In genomic region chr17:25057041-25057440, GRCm38 (mm10) we compare ENCODE assay signal across 27 mouse cellular contexts. TPM values are rescaled to one million over a fixed set of nuclear protein-coding genes. Genes with fewer than 3 reads are reported as not detected.
DNase-seq lines count a peak whose midpoint lies in the region; ATAC-seq and TF ChIP-seq lines count a peak whose summit lies in the region.
"Had no signal": no experiment of that assay in that cellular context is flagged by ENCODE, and none has a peak within 500 bp of the region (broad histone marks: within the 10 kb centered on the region; RNA-seq: fewer than 3 reads in every experiment).

No protein-coding gene starts in this region.

- no peaks in the 10 kb centered on the region for H3K9me3 ChIP-seq in liver, postnatal 0 days (ENCODE audit: low read length)
- no peaks in the 10 kb centered on the region for H3K9me3 ChIP-seq in liver, embryonic 12.5 days (replicated peaks)
- H3K9me3 ChIP-seq in CH12.LX (replicated peaks; ENCODE audit: low read length) = no peaks in the 10 kb centered on the region
- H3K9me3 ChIP-seq in hindbrain, postnatal 0 days (ENCODE audit: low read length) = no peaks in the 10 kb centered on the region
- H3K9me3 ChIP-seq: embryonic facial prominence, embryonic 12.5 days; forebrain, embryonic 12.5 days; heart, embryonic 12.5 days; hindbrain, embryonic 13.5 days; limb, embryonic 15.5 days; lung, embryonic 15.5 days; midbrain, embryonic 10.5 days; neural tube, embryonic 15.5 days had no signal

- no peak for TF ChIP-seq EP300 in heart, adult 2 months (IDR thresholded peaks at IDR 0.05; ENCODE audit: insufficient read depth, low read depth, low read length)
- no peak for TF ChIP-seq EP300 in liver, postnatal 0 days (IDR thresholded peaks at IDR 0.05; ENCODE audit: low read depth)
- no peak for TF ChIP-seq EP300 in CH12.LX (IDR thresholded peaks at IDR 0.05; ENCODE audit: low read length)

- in situ Hi-C loops in CH12.LX (cut with MboI; ENCODE audit: low pct_ligation_motif_present, low pct_unique_long_range_greater_than_20kb, low sequenced_read_pairs) = no loop called here

- H3K27me3 ChIP-seq in heart, adult 2 months (ENCODE audit: control insufficient read depth, insufficient read depth, low read length) = no peaks in the 10 kb centered on the region
- H3K27me3 ChIP-seq in liver, postnatal 0 days (ENCODE audit: insufficient read depth, low read length) = no peaks in the 10 kb centered on the region
- no peaks in the 10 kb centered on the region for H3K27me3 ChIP-seq in liver, embryonic 12.5 days (replicated peaks)
- no peaks in the 10 kb centered on the region for H3K27me3 ChIP-seq in CH12.LX (replicated peaks)
- no peaks in the 10 kb centered on the region for H3K27me3 ChIP-seq in hindbrain, postnatal 0 days (ENCODE audit: insufficient read depth, low read length)
- H3K27me3 ChIP-seq: embryonic facial prominence, embryonic 12.5 days; forebrain, embryonic 12.5 days; heart, embryonic 12.5 days; hindbrain, embryonic 13.5 days; limb, embryonic 15.5 days; lung, embryonic 15.5 days; neural tube, embryonic 15.5 days had no signal

- intact Hi-C loops in heart, adult 2 months (cut with DNase I) = no loop called here

- ATAC-seq in liver, postnatal 0 days = no peak
- ATAC-seq in liver, embryonic 12.5 days = no peak
- ATAC-seq in hindbrain, postnatal 0 days = no peak
- ATAC-seq: inflammation-experienced regulatory T-cells, adult 6 months had no signal

- no peak for TF ChIP-seq POLR2A in heart, adult 2 months (IDR thresholded peaks at IDR 0.05; ENCODE audit: insufficient read depth, low read depth, low read length)
- TF ChIP-seq POLR2A in CH12.LX (IDR thresholded peaks at IDR 0.05; ENCODE audit: low read depth, low read length) = no peak
- no peak for TF ChIP-seq POLR2A in bone marrow, adult 2 months (IDR thresholded peaks at IDR 0.05; ENCODE audit: borderline replicate concordance, control insufficient read depth, low read depth, low read length)

- no peaks in the 10 kb centered on the region; the same call in 1 of the 2 replicates for H3K36me3 ChIP-seq in heart, adult 2 months (ENCODE audit: control insufficient read depth, insufficient read depth, low read length)
- H3K36me3 ChIP-seq in liver, postnatal 0 days (replicated peaks; ENCODE audit: insufficient read depth, low read length) = peaks cover 20% of the 10 kb centered on the region
- peaks cover 42% of the 10 kb centered on the region for H3K36me3 ChIP-seq in liver, embryonic 12.5 days
- peaks cover 38 to 96% of the 10 kb centered on the region in 2 experiments for H3K36me3 ChIP-seq in CH12.LX (replicated peaks in 1 of 2; ENCODE audit: control insufficient read depth in 1 of 2, insufficient read depth in 1 of 2, low read length in 1 of 2)
- H3K36me3 ChIP-seq in hindbrain, postnatal 0 days (ENCODE audit: insufficient read depth, low read length) = peaks cover 41% of the 10 kb centered on the region

- dilution Hi-C loops in CH12.LX (cut with MboI; ENCODE audit: extremely low pct_ligation_motif_present, extremely low pct_unique_long_range_greater_than_20kb, low sequenced_read_pairs) = no loop called here

- H3K4me1 ChIP-seq in heart, adult 2 months (ENCODE audit: control insufficient read depth, insufficient read depth, low read length) = peaks cover 8% of the 10 kb centered on the region
- no peaks in the 10 kb centered on the region for H3K4me1 ChIP-seq in liver, postnatal 0 days (ENCODE audit: insufficient read depth)
- no peaks in the 10 kb centered on the region for H3K4me1 ChIP-seq in liver, embryonic 12.5 days
- peaks cover 7 to 19% of the 10 kb centered on the region in 2 experiments for H3K4me1 ChIP-seq in CH12.LX (ENCODE audit: control insufficient read depth in 1 of 2, insufficient read depth in 2 of 2)
- H3K4me1 ChIP-seq in bone marrow, adult 2 months (ENCODE audit: control insufficient read depth, insufficient read depth, low read length) = no peaks in the 10 kb centered on the region
- H3K4me1 ChIP-seq in hindbrain, postnatal 0 days (ENCODE audit: insufficient read depth, low read length) = no peaks in the 10 kb centered on the region
- H3K4me1 ChIP-seq: embryonic facial prominence, embryonic 12.5 days; forebrain, embryonic 12.5 days; hindbrain, embryonic 13.5 days; limb, embryonic 15.5 days; lung, embryonic 15.5 days; midbrain, embryonic 10.5 days; neural tube, embryonic 15.5 days had no signal

- H3K4me3 ChIP-seq in heart, adult 2 months = no peak overlapping the region
- H3K4me3 ChIP-seq in liver, postnatal 0 days (ENCODE audit: low read depth, low read length) = no peak overlapping the region
- no peak overlapping the region for H3K4me3 ChIP-seq in liver, embryonic 12.5 days
- no peak overlapping the region for H3K4me3 ChIP-seq in CH12.LX (replicated peaks in 1 of 3; ENCODE audit: low read depth in 2 of 3, low read length in 2 of 3, poor library complexity in 1 of 3)
- H3K4me3 ChIP-seq in bone marrow, adult 2 months (replicated peaks; ENCODE audit: control insufficient read depth, low read depth, low read length) = no peak overlapping the region
- no peak overlapping the region for H3K4me3 ChIP-seq in hindbrain, postnatal 0 days (ENCODE audit: low read length)
- H3K4me3 ChIP-seq: embryonic facial prominence, embryonic 12.5 days; erythroblast, embryonic 14.5 days; forebrain, embryonic 12.5 days; heart, embryonic 12.5 days; hindbrain, embryonic 13.5 days; limb, embryonic 15.5 days; lung, embryonic 15.5 days; midbrain, embryonic 10.5 days; neural tube, embryonic 15.5 days had no signal

- peak; percentile 5 for TF ChIP-seq RAD21 in CH12.LX (IDR thresholded peaks at IDR 0.05; ENCODE audit: low read depth, low read length)

- no peak for DNase-seq in heart, adult 2 months
- DNase-seq in heart, adult 9 months (ENCODE audit: low spot score in 2 of 2) = no peak
- no peak for DNase-seq in liver, postnatal 0 days
- DNase-seq in CH12.LX (ENCODE audit: extremely low read depth) = no peak
- DNase-seq in hindbrain, postnatal 0 days (ENCODE audit: low spot score) = no peak
- no peak for DNase-seq in frontal cortex, postnatal 25 days (ENCODE audit: low spot score in 2 of 2)
- DNase-seq: adrenal gland, adult 2 months; cerebellum, adult 11-12 months; cerebellum, postnatal 25 days; heart, postnatal 14 days; kidney, adult 8-10 months; kidney, postnatal 25 days; left cerebral cortex, postnatal 4 days; right cerebral cortex, adult 18-20 months; right cerebral cortex, postnatal 4 days had no signal

- H3K79me2 ChIP-seq in heart, adult 2 months (replicated peaks; ENCODE audit: control insufficient read depth, insufficient read depth, low read length) = no peaks in the 10 kb centered on the region
- H3K79me2 ChIP-seq in CH12.LX (replicated peaks; ENCODE audit: control insufficient read depth, extremely low read depth, insufficient read depth, poor library complexity, severe bottlenecking) = no peaks in the 10 kb centered on the region

- H3K9ac ChIP-seq in heart, adult 2 months (ENCODE audit: low read depth, low read length) = no peak overlapping the region
- no peak overlapping the region for H3K9ac ChIP-seq in liver, postnatal 0 days (replicated peaks)
- no peak overlapping the region for H3K9ac ChIP-seq in liver, embryonic 12.5 days
- H3K9ac ChIP-seq in CH12.LX (ENCODE audit: insufficient read depth, low read depth) = no peak overlapping the region
- H3K9ac ChIP-seq in hindbrain, postnatal 0 days (replicated peaks; ENCODE audit: low read length) = no peak overlapping the region
- H3K9ac ChIP-seq: embryonic facial prominence, embryonic 12.5 days; forebrain, embryonic 12.5 days; heart, embryonic 12.5 days; hindbrain, embryonic 13.5 days; limb, embryonic 15.5 days; lung, embryonic 15.5 days; neural tube, embryonic 15.5 days had no signal

- TF ChIP-seq CTCF in heart, adult 2 months (IDR thresholded peaks at IDR 0.05) = peak; percentile 50
- TF ChIP-seq CTCF in liver, postnatal 0 days (IDR thresholded peaks at IDR 0.05; ENCODE audit: low read depth) = peak; percentile 32; the same call in 1 of the 2 replicates
- TF ChIP-seq CTCF in CH12.LX (conservative IDR thresholded peaks at IDR 0.05 in 1 of 2, IDR thresholded peaks at IDR 0.05 in 1 of 2; ENCODE audit: low read depth in 2 of 2, low read length in 2 of 2) = peak in 1 of 2 experiments; percentile 35; a peak in 2 of 4 replicates
- TF ChIP-seq CTCF in bone marrow, adult 2 months (IDR thresholded peaks at IDR 0.05; ENCODE audit: control insufficient read depth, insufficient read depth, low read length) = peak; percentile 15; the same call in 1 of the 2 replicates
- no peak for TF ChIP-seq CTCF in hindbrain, postnatal 0 days (IDR thresholded peaks at IDR 0.05; ENCODE audit: low read depth)

- no peak overlapping the region for H3K4me2 ChIP-seq in liver, postnatal 0 days (ENCODE audit: low read depth, low read length)
- no peak overlapping the region for H3K4me2 ChIP-seq in liver, embryonic 12.5 days
- no peak overlapping the region for H3K4me2 ChIP-seq in CH12.LX (ENCODE audit: insufficient read depth, low read depth, poor library complexity, severe bottlenecking)
- H3K4me2 ChIP-seq in hindbrain, postnatal 0 days (ENCODE audit: low read depth, low read length) = no peak overlapping the region
- H3K4me2 ChIP-seq: embryonic facial prominence, embryonic 12.5 days; forebrain, embryonic 12.5 days; heart, embryonic 12.5 days; hindbrain, embryonic 13.5 days; limb, embryonic 15.5 days; lung, embryonic 15.5 days; neural tube, embryonic 15.5 days had no signal

- 77% methylated on average over 6 of the region's 6 CpGs for WGBS in heart, adult 2 months
- 76% methylated on average over 6 of the region's 6 CpGs for WGBS in liver, postnatal 0 days (ENCODE audit: insufficient replicate concordance)
- 85% methylated on average over 6 of the region's 6 CpGs for WGBS in liver, embryonic 12.5 days (ENCODE audit: insufficient replicate concordance)
- 92% methylated on average over 6 of the region's 6 CpGs for WGBS in bone marrow, adult 2 months
- 90% methylated on average over 6 of the region's 6 CpGs for WGBS in hindbrain, postnatal 0 days

- no peak overlapping the region for H3K27ac ChIP-seq in heart, adult 2 months
- no peak overlapping the region for H3K27ac ChIP-seq in liver, postnatal 0 days (ENCODE audit: low read depth)
- H3K27ac ChIP-seq in liver, embryonic 12.5 days = no peak overlapping the region
- no peak overlapping the region for H3K27ac ChIP-seq in CH12.LX (ENCODE audit: insufficient read depth, low read depth)
- H3K27ac ChIP-seq in bone marrow, adult 2 months (ENCODE audit: control insufficient read depth, insufficient read depth, low read depth, low read length, poor library complexity) = no peak overlapping the region
- no peak overlapping the region for H3K27ac ChIP-seq in hindbrain, postnatal 0 days
- H3K27ac ChIP-seq: embryonic facial prominence, embryonic 12.5 days; forebrain, embryonic 12.5 days; hindbrain, embryonic 13.5 days; limb, embryonic 15.5 days; lung, embryonic 15.5 days; midbrain, embryonic 10.5 days; neural tube, embryonic 15.5 days had no signal

RNA-seq across cellular contexts. Expression of gene Tmem204, which starts 26.4 kb away (rescaled TPM):
- total RNA-seq in heart, adult 2 months (2021) = 10 to 100 TPM; 40.0 to 45.1 TPM
- polyA plus RNA-seq in heart, adult 2 months (2012; rRNA removed) = 77.3 and 82.0 TPM in 2 replicates
- polyA plus RNA-seq in liver, postnatal 0 days (2015; fragmentation: Nextera tagmentation; extraction: Ambion mirVana) = 8.3 and 9.4 TPM in 2 replicates
- polyA plus RNA-seq in liver, embryonic 12.5 days (2016; fragmentation: Nextera tagmentation; extraction: Ambion mirVana) = 6.1 and 7.2 TPM in 2 replicates
- total RNA-seq in CH12.LX (2012; rRNA removed) (0.08 TPM in 1 of 2 replicates, not detected in the other), CH12.LX (2014; rRNA removed) (not detected in 2 replicates)
- 1.6 and 1.9 TPM in 2 replicates for polyA plus RNA-seq in CH12.LX (2012; ENCODE audit: insufficient read length, low read depth)
- 2.5 and 4.6 TPM in 2 replicates for polyA plus RNA-seq in bone marrow, adult 2 months (2011; ENCODE audit: insufficient read depth, insufficient read length, low replicate concordance, missing spikeins)
- total RNA-seq in hindbrain, postnatal 0 days (2014; rRNA removed) = 15.4 and 21.5 TPM in 2 replicates
- polyA plus RNA-seq in hindbrain, postnatal 0 days (2015; fragmentation: Nextera tagmentation; extraction: Ambion mirVana) = 11.5 and 11.7 TPM in 2 replicates
- polyA plus RNA-seq: erythroblast, embryonic 14.5 days had no signal

RNA-seq across cellular contexts. Expression of gene Ift140, which starts 41.2 kb away (rescaled TPM):
- 1 to 10 TPM; 3.1 to 5.0 TPM for total RNA-seq in heart, adult 2 months (2021)
- polyA plus RNA-seq in heart, adult 2 months (2012; rRNA removed) = 4.6 and 5.2 TPM in 2 replicates
- 36.9 and 42.7 TPM in 2 replicates for polyA plus RNA-seq in liver, postnatal 0 days (2015; fragmentation: Nextera tagmentation; extraction: Ambion mirVana)
- polyA plus RNA-seq in liver, embryonic 12.5 days (2016; fragmentation: Nextera tagmentation; extraction: Ambion mirVana) = 78.9 and 79.3 TPM in 2 replicates
- total RNA-seq in CH12.LX (2012; rRNA removed) (16.6 and 24.4 TPM in 2 replicates), CH12.LX (2014; rRNA removed) (26.4 and 27.0 TPM in 2 replicates)
- 33.4 and 34.8 TPM in 2 replicates for polyA plus RNA-seq in CH12.LX (2012; ENCODE audit: insufficient read length, low read depth)
- 65.1 and 72.5 TPM in 2 replicates for polyA plus RNA-seq in bone marrow, adult 2 months (2011; ENCODE audit: insufficient read depth, insufficient read length, low replicate concordance, missing spikeins)
- total RNA-seq in hindbrain, postnatal 0 days (2014; rRNA removed) = 27.0 and 37.3 TPM in 2 replicates
- polyA plus RNA-seq in hindbrain, postnatal 0 days (2015; fragmentation: Nextera tagmentation; extraction: Ambion mirVana) = 13.1 and 13.4 TPM in 2 replicates

RNA-seq across cellular contexts. Expression of gene Cramp1l, which starts 41.5 kb away (rescaled TPM):
- total RNA-seq in heart, adult 2 months (2021) = 1 to 10 TPM; 9.4 to 9.8 TPM
- 9.6 and 13.7 TPM in 2 replicates for polyA plus RNA-seq in heart, adult 2 months (2012; rRNA removed)
- 1.4 and 1.8 TPM in 2 replicates for polyA plus RNA-seq in liver, postnatal 0 days (2015; fragmentation: Nextera tagmentation; extraction: Ambion mirVana)
- polyA plus RNA-seq in liver, embryonic 12.5 days (2016; fragmentation: Nextera tagmentation; extraction: Ambion mirVana) = 8.1 and 8.2 TPM in 2 replicates
- total RNA-seq in CH12.LX (2012; rRNA removed) (4.3 and 4.4 TPM in 2 replicates), CH12.LX (2014; rRNA removed) (2.0 and 2.1 TPM in 2 replicates)
- 6.8 and 6.9 TPM in 2 replicates for polyA plus RNA-seq in CH12.LX (2012; ENCODE audit: insufficient read length, low read depth)
- 9.1 and 15.8 TPM in 2 replicates for polyA plus RNA-seq in bone marrow, adult 2 months (2011; ENCODE audit: insufficient read depth, insufficient read length, low replicate concordance, missing spikeins)
- 24.4 and 26.7 TPM in 2 replicates for total RNA-seq in hindbrain, postnatal 0 days (2014; rRNA removed)
- 3.7 TPM in 2 replicates for polyA plus RNA-seq in hindbrain, postnatal 0 days (2015; fragmentation: Nextera tagmentation; extraction: Ambion mirVana)

RNA-seq across cellular contexts. Expression of gene Telo2, which starts 58.7 kb away (rescaled TPM):
- 10 to 100 TPM; 12.1 to 13.5 TPM for total RNA-seq in heart, adult 2 months (2021)
- 12.7 and 15.5 TPM in 2 replicates for polyA plus RNA-seq in heart, adult 2 months (2012; rRNA removed)
- 5.3 and 5.7 TPM in 2 replicates for polyA plus RNA-seq in liver, postnatal 0 days (2015; fragmentation: Nextera tagmentation; extraction: Ambion mirVana)
- 25.6 and 28.6 TPM in 2 replicates for polyA plus RNA-seq in liver, embryonic 12.5 days (2016; fragmentation: Nextera tagmentation; extraction: Ambion mirVana)
- total RNA-seq in CH12.LX (2012; rRNA removed) = 28.4 and 42.5 TPM in 2 replicates
- 25.5 and 27.9 TPM in 2 replicates for total RNA-seq in CH12.LX (2014; rRNA removed)
- polyA plus RNA-seq in CH12.LX (2012; ENCODE audit: insufficient read length, low read depth) = 34.9 and 38.8 TPM in 2 replicates
- polyA plus RNA-seq in bone marrow, adult 2 months (2011; ENCODE audit: insufficient read depth, insufficient read length, low replicate concordance, missing spikeins) = 19.5 and 30.4 TPM in 2 replicates
- total RNA-seq in hindbrain, postnatal 0 days (2014; rRNA removed) = 46.9 and 59.3 TPM in 2 replicates
- polyA plus RNA-seq in hindbrain, postnatal 0 days (2015; fragmentation: Nextera tagmentation; extraction: Ambion mirVana) = 32.5 and 33.1 TPM in 2 replicates
